Mouse (Mus musculus) fibroblast of lung, adult 2 months (primary cell): ENCODE results near the gene Duxbl1.
"Not testable (repeated sequence)": the region's sequence is repeated elsewhere in the genome, so short reads cannot be mapped to it uniquely, and the experiment has no call there.

Experiments
- DNase-seq: peaks from one replicate; pipeline ENCODE4 v3.0.0-alpha.2; 2011; ENCODE audit warnings: low read depth

Duxbl1 gene

GRCm38 (mm10) chr14:25978371-25979241 is at the start of gene Duxbl1:
Gene Duxbl1 (plus strand): TSS chr14:25978577.
- DNase-seq: not testable (repeated sequence)

- DNase-seq: not testable (repeated sequence)
Measured at GRCm38 (mm10) chr14:25936867-25937630, 41.3 kb upstream of the Duxbl1 start.

DNA sequence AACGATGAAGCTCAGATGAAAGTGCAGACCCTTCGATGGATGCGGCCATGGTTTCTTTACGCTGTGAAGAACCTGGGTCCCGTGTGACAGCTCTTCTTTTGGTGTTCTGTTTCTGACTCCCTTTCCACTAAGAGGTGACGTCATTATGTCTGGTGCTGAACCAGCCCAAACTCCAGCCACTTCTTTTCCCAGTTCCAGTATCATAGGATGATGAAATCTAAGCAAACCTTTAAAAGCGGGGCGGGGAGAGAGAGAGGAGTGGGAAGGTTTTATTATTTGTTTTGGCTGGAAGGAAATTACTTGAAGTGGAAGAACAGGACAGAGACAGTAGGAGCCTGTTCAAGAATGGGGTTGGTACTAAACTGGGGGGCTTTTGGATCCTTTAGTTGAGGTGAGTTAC is 40.4 kb upstream of the Duxbl1 start, which contains the start of gene Cphx1:
Gene Cphx1 (plus strand): TSS at position 301 of the 400 bp plus-strand sequence.
- DNase-seq: not testable (repeated sequence)

- not testable (repeated sequence) for DNase-seq
Measured at GRCm38 (mm10) chr14:25957861-25958260, 20.5 kb upstream of the Duxbl1 start.

GRCm38 (mm10) chr14:25979242-25979941 is 1.0 kb downstream of the Duxbl1 start:
- DNase-seq: not testable (repeated sequence)

DNA sequence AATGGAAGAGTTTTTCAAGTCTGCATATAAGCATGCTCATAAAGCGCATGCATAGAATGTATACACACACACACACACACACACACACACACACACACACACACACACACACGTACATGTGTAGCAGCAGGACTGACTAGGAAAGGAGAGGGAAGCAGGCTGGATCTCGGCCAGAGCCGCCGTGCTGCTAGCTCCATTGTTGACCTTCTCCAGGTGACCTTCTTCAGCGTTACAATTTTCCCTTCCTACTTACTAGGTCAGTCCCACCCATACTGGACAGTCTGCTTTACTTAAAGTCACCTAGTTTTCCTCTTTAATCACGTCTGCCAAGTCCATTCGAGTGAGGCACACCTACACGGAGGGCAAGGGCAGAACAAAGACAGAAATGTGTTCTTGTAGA is 3.5 kb downstream of the Duxbl1 start:
- not testable (repeated sequence) for DNase-seq

DNA sequence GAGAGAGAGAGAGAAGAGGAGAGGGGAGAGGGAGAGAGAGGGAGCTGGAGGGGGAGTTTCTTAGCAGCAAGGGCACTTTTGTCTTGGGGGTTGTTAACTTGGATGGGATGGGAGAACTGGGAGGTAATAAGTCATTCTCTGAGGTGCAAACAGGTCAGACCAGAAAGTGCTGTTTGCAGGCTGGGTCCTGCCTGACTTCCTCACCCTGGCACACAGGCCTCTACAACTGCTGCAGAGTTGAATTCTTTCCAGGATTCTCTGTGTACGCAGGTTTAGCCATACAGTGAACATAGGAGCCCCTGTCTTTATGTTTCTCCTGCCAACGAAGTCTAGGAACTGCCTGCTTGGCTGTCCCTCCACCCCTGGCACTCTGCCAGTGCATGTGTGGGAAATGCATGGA is 29.1 kb downstream of the Duxbl1 start:
- DNase-seq: not testable (repeated sequence)

- DNase-seq: not testable (repeated sequence)
Measured at GRCm38 (mm10) chr14:26016414-26016813, 38.0 kb downstream of the Duxbl1 start.

DNA sequence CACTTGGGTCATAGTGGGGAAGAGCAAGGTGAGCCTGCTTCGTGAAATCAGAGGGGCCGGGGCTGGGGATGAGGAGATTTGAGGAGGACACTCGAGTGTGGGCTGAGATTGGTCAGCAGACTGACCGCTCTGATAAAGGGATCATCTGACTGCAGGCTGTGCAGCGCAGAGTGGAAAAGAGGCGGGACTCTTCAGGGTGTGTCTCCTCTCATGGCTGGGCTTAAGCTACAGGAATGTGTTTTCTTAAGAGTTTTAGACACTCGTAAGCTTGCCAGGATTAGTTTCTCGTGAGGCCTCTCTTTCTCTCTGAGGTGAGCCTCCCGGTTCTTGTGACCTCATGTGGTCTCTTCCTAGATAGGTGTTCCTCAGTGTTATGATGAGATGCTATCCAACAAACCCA is 43.2 kb downstream of the Duxbl1 start:
- not testable (repeated sequence) for DNase-seq

DNA sequence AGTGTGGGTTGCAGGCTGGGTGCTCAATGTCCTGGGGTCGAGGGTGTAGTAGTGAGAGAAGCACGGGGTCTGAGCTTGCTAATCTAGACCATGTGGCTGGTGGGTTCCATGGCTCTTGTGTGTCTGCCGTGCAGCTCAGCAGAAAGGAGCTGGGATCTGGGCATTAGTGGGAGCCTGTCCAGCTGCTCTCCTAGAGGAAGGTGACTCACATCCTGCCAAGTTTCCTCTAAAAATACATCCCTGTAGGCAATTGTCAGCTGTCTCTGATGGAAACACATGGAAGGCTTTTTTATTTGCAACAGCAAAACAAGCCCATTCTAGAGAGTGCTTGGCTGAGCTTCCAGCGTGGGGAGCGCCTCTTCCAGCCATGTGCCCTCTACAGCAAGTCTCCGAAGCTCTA is 44.5 kb downstream of the Duxbl1 start:
- DNase-seq: not testable (repeated sequence)

- not testable (repeated sequence) for DNase-seq
Measured at GRCm38 (mm10) chr14:26025653-26026052, 47.3 kb downstream of the Duxbl1 start.

DNA sequence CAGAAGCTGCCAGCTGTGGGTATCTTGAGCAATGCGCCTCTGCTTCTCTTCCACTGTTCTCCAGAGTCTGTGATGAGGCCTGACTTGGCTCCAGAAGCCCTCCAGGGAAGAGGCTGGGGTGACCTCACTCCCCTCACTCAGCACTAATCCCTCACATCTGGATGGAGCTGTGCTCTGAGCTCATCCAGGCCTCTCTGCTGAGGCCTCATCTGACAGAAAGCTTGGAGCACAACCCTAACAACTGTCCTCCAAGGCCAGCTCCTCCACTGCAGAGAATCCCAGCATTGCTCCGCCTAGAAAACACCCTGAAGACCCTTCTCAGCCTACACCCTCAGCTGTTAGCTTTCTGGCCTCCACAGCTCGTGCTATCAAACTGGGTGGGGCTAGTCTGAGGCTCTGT is 56.0 kb downstream of the Duxbl1 start:
- DNase-seq: not testable (repeated sequence)

DNA sequence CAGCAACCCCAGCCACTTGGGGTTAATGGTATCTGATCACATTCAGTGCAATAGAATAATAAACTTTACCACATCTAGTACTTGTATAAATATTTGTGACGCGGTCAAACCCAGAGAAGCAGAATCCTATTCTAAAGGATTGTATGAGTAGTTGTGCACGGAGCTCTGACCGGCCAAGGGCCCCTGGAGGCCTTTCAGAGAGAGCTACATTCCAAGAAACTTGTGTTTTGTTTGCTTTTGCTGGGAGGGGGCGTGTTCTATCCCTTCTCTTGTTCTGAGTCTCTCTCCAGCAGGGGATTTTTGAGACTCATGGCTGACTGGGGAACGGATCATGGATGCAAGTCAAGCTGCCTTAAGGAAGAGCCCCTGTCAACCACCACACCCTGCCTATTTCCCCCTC is 57.1 kb downstream of the Duxbl1 start:
- DNase-seq: not testable (repeated sequence)
